Mouse (Mus musculus): ENCODE data around the gene Taf1b.

The Taf1b gene

GRCm38 (mm10) chr12:24555976-24556375 is 57.8 kb downstream of the Taf1b start:
- no peak for DNase-seq

- no peak for DNase-seq
Measured at GRCm38 (mm10) chr12:24563395-24563960, 65.3 kb downstream of the Taf1b start.

- DNase-seq, result no peak
Measured at GRCm38 (mm10) chr12:24565311-24565710, 67.2 kb downstream of the Taf1b start.

- no peak for DNase-seq
Measured at GRCm38 (mm10) chr12:24567606-24568005, 69.4 kb downstream of the Taf1b start.

- peak; percentile 93 to 94 for DNase-seq
Measured at GRCm38 (mm10) chr12:24571523-24572392, 73.6 kb downstream of the Taf1b start, which contains the start of gene Grhl1. Grhl1 (plus strand) TSS chr12:24572283.

- peak in 1 of 2 experiments; percentile 24 for DNase-seq
Measured at GRCm38 (mm10) chr12:24572421-24573274, 74.5 kb downstream of the Taf1b start.

- DNase-seq, result no peak
Measured at GRCm38 (mm10) chr12:24573275-24573580, 75.1 kb downstream of the Taf1b start.

GRCm38 (mm10) chr12:24574870-24575269 is 76.7 kb downstream of the Taf1b start:
- no peak for DNase-seq

GRCm38 (mm10) chr12:24580452-24580851 is 82.3 kb downstream of the Taf1b start:
- no peak for DNase-seq

GRCm38 (mm10) chr12:24580996-24581683 is 83.0 kb downstream of the Taf1b start:
- DNase-seq, result no peak

- DNase-seq, result no peak
Measured at GRCm38 (mm10) chr12:24583653-24584052, 85.5 kb downstream of the Taf1b start.

GRCm38 (mm10) chr12:24584835-24585234 is 86.7 kb downstream of the Taf1b start:
- DNase-seq, result no peak

GRCm38 (mm10) chr12:24586193-24586592 is 88.0 kb downstream of the Taf1b start:
- DNase-seq, result no peak

- no peak for DNase-seq
Measured at GRCm38 (mm10) chr12:24590371-24590770, 92.2 kb downstream of the Taf1b start.

GRCm38 (mm10) chr12:24592055-24592454 is 93.9 kb downstream of the Taf1b start:
- no peak for DNase-seq

- peak; percentile 70 to 72 for DNase-seq
Measured at GRCm38 (mm10) chr12:24592956-24593672, 95.0 kb downstream of the Taf1b start.

GRCm38 (mm10) chr12:24597376-24597775 is 99.2 kb downstream of the Taf1b start:
- no peak for DNase-seq

- no peak for DNase-seq
Measured at GRCm38 (mm10) chr12:24599366-24599895, 101.3 kb downstream of the Taf1b start.

- no peak for DNase-seq
Measured at GRCm38 (mm10) chr12:24600074-24600473, 101.9 kb downstream of the Taf1b start.

GRCm38 (mm10) chr12:24600806-24601205 is 102.6 kb downstream of the Taf1b start:
- peak; percentile 73 to 75 for DNase-seq

- peak; percentile 67 to 69 for DNase-seq
Measured at GRCm38 (mm10) chr12:24603266-24603665, 105.1 kb downstream of the Taf1b start.

GRCm38 (mm10) chr12:24606166-24606565 is 108.0 kb downstream of the Taf1b start:
- no peak for DNase-seq

Data from B cell, adult 2 months (primary cell).